Mouse (Mus musculus) thymus, postnatal 25 days (tissue): ENCODE measurements around the gene Zfp580.
"Not testable (repeated sequence)": the region's sequence is repeated elsewhere in the genome, so short reads cannot be mapped to it uniquely, and the experiment has no call there.

Source experiments
- DNase-seq: peaks from one replicate; pipeline ENCODE4 v3.0.0; 2022

Zfp580 gene

DNA sequence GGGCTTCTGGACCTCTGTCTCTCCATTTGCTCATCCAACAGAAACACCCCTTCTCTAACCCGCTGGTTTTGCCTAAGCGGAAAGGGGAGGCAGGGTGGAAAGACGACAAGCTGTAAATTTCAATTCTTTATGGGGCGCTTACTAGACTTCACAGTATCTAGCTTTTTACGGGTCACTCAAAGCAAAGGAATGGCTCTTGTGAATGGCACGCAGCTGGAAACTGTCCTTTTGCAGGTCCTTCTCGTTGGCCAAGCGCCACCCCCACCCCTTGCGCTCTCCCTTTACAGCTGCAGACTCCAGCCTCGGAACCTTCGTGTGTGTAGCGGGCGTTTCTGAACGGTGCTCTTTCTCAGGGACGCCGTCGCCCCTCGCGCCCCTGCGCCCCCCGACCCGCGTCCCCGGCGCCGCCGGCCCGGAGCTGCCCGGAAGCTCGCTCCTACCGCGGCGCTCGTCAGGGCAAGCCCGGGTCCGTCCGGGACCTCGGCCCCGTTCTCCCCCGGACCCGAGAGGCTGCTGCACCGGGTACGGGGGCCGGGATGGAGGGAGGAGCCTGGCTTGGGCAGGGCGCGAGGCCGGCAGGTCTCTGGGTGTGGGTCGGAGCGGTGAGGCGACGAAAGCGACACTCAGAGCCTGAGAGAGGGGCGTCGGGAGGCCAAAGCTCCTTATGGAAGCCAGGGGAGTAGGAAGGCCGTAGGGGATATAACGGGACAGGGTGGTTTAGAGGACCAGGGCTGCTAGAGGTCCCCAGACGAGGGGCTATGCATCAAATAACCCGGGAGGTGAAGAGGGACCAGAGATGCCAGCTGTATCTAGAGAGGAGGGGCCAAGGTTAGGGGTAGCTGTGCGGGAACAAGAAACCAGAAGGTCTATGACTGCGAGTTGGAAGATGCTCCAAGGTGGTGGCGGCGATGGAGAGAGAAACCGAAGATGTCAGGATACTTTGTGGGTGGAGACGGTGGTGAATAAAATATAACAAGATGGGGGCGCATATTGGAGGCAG lies at the start of gene Zfp580:
TSS of gene Zfp580 (plus strand) at position 346 of the 1,000 bp plus-strand sequence.
- peak; percentile 68 for DNase-seq

DNA sequence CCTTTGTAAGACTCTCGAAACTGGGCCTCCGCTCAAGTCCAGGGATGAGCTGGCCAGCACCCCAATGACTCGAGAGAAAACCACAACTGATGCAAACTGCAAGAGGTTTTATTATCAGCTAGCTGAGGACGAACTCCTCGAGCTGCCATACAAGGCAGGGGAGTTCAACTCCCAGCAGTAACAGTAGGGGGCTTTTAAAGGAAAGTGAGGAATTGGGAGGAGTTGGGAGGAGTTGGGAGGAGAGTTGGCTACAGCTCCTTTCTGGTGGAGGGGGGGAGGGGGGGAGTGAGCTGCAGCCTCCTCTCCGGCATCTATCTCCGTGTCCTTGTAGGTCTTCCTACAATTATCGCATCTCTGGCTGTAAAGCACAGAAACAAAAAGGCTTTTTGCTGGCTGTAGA lies 48.5 kb upstream of the Zfp580 start:
- not testable (repeated sequence) for DNase-seq

DNA sequence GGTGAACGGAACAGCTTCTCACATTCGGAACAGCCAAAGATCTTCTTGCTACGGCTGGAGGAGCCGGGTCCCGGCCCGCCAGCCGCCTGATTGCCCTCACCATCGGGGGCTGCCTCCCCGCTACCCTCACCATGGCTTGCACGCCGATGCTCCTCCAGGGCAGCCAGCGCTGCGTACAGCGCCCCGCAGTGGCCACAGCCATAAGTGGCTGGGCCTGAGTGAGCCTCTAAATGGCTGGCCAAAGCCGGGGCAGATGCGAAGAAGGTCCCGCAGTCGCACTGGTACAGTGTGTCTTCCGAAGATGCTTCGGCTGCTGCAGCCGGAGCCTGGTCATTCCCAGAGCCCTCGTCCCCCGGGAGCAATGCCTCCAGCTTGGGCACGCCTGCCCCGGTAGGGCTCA lies 43.1 kb upstream of the Zfp580 start:
- DNase-seq = no peak

DNA sequence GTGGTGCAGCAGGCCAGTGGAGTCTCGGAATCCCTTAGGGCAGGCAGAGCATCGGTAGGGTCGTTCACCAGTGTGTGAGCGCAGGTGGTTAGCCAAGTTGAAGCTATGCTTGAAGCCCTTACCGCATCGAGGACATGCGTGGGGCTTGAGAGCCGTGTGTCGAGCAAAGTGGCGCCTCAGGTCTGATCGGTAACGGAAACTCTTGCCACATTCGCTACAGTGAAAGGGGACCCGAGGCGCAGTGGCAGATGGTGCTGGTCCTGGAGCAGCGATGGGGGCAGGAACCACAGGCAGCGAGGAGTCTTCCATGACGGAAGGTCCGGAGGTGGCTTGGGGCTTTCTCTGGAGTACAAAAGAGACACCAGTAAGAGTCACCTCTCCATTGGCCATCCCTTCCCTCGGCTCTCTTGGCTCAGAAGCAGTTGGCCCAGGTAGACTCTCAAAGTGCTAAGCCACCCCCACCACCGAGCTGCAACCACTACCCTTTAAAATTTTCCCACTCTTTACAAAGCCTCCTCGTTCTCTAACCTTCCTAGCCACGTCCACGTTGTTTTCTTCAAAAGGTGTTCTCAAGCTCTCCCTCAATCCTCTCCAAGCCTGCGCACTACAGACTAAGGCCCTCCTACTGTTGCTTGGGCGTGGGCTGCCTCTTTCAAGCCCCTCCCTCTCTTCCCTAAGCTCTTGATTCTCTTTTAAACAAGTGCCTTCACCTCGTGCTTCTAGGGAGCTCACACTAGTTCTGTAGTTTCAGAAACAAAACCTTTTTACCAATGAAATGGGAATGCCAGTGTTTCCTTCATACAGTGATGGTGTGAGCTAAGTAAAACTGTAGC lies 38.4 kb upstream of the Zfp580 start:
- no peak for DNase-seq

DNA sequence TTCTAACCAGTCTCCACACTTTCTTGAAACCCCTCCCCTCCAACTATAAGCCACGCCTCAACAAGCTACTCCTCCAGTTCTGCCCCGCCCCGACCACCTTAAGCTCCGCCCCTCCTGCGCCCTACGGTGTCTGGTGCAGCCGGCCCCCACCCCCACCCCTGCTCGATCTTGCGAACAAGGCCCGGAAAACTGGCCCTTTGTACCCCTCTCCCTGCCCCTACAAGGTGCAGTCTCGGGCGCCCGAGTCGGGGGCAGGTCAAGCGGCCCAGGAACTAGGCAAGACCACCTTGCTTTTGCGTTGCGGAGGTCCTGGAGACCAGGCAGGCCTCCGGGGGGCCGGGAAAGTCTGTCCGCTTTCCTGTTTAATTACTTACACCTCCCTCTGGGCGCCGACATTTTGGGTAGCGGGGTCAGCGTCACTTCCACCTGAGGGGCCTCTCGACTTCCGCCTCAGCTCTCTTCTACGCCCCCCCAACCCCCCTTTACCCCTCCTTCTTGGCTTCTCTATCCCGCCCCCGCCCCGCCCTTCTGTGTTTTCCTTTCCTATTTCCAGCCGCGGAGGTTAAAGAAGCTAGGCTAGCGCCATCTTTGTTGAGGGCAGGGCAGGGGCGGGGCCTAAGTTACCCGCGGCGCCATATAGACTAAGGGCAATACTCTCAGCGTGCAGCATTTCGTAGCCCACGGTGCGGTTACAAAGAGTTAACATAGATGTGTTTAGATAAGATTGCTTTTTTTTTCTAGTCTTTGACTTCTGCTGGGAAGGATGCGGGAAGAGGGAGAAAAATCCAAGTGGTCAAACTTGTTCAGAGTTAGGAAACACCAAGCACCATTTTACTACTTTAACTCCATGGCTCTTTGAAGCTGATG lies 36.9 kb upstream of the Zfp580 start, which contains the start of the genes Zfp524 and Fiz1:
TSS of gene Zfp524 (plus strand) at position 165 of the 867 bp plus-strand sequence.
TSS of gene Fiz1 (minus strand) at position 447 of the 867 bp plus-strand sequence.
- DNase-seq = peak; percentile 98

DNA sequence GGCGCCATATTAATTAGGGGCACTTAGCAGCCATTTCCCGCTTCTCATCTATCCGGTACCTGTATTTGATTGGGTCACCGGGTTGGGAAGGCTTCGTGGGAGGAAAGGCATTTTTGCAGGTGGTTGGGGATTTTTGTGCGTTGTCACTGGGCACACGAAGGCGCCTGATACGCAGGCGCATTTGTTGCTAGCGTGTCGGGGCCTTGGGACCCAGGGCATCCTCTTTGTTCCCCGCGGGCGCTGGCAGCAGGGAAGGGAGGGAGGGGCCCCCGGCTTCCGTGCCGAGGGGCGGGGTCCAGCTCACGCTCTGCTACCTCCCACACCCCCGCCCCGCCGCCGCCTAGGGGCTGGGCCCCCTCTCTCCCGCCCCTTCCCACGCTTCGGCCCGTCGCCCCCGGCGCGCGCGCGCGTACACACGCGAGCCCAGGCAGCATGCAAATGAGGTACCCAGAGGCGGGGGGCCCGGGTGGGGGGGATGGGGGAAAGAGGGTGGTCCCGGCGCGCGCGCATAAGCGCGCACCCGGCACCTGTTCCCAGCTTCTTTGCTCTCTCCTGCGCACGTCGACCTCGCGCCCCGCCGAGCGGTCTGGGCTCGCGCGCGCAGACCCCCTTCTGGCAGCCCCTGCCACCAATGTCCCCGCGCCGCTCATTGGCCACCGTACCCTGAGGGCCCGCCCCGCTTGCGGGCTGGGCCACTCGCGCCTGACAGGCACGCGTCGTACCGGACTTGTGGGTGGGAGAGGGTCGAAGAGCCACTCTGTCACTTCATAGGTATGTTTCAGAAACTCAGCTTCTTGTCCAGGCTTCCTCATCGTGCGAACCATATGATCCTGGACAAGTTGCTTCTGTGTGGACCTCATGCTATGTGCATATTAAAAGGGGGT lies 36.0 kb upstream of the Zfp580 start, which contains the start of gene Gm44973:
TSS of gene Gm44973 (plus strand) at position 379 of the 884 bp plus-strand sequence.
- DNase-seq = peak; percentile 96

DNA sequence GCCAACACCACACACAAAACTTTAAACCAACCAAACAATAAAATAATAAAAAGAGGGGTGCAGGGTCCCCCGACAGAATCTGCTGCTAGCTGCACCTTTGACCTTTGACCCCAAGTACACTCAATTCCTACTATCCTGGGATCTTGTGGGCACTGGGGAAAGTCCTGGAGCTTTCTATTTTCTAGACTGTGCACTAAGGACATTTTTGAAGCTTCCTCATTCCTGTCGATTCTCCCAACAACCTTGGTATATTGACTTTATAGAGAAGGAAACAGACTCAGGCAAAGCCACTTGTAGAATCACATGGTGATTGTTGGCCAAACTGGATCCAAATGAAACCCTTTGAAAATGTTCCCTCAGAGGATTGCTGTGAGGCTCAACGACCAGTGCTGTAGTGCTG lies 35.3 kb upstream of the Zfp580 start:
- no peak for DNase-seq

DNA sequence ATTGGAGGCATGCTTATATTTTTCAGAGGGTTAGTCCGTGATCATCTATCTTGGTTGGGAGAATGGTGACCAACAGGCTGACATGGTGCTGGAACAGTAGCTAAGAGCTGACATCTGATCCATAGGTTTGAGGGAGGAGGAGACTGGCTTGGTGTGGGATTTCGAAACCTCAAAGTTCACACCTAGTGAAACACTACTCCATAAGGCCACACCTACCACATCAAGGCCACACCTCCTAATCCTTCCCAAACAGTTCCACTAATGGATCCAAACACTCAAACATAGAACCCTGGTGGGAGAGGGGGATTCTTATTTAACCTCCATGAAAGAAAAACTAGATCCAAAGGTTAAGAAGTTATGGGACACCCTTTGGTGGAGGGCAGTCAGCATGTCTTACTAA lies 34.4 kb upstream of the Zfp580 start:
- DNase-seq = no peak

GRCm38 (mm10) chr7:5017352-5017751 lies 34.0 kb upstream of the Zfp580 start:
- DNase-seq = no peak

DNA sequence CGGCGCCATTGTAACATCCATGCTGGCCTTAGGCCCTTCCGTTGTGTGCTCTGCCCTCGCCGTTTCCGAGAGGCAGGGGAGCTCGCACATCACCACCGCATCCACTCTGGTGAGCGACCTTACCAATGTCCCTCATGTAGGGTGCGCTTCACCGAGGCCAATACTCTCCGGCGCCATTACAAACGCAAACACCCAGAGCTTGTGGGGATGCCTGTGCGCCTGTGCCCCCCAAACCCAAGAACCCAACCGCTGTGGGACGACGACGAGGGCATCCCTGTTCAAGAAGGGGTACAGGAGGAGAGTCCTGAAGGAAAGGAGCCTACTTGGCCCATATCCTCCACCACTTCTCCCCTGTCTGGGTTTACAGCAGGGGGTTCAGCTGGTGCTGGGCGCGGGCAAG lies 33.4 kb upstream of the Zfp580 start:
- DNase-seq = no peak

DNA sequence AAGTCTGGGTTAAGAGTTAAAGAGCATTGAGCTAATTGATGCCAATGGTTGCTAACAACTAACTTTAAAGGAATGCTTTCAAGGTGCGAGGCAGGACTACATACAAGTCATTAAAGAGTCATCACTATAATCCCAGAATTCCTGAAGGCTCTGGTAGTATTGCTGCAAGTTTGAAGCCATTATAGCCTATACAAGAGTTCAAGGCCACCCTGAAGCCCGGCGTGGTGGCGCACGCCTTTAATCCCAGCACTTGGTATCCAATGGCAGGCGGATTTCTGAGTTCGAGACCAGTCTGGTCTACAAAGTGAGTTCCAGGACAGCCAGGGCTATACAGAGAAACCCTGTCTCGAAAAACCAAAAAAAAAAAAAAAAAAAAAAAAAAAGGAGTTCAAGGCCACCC lies 31.8 kb upstream of the Zfp580 start:
- not testable (repeated sequence) for DNase-seq

- peak; percentile 99 for DNase-seq
Observed at GRCm38 (mm10) chr7:5020000-5020681, 31.2 kb upstream of the Zfp580 start, which contains the start of the genes Zfp865 and Ccdc106. Gene Zfp865, plus strand, starts transcription at chr7:5020376. Gene Ccdc106, plus strand, starts transcription at chr7:5020553.

- DNase-seq = no peak
Observed at GRCm38 (mm10) chr7:5020685-5021084, 30.7 kb upstream of the Zfp580 start.

- no peak for DNase-seq
Observed at GRCm38 (mm10) chr7:5021197-5021596, 30.1 kb upstream of the Zfp580 start.

GRCm38 (mm10) chr7:5029543-5029942 lies 21.8 kb upstream of the Zfp580 start:
- DNase-seq = no peak

DNA sequence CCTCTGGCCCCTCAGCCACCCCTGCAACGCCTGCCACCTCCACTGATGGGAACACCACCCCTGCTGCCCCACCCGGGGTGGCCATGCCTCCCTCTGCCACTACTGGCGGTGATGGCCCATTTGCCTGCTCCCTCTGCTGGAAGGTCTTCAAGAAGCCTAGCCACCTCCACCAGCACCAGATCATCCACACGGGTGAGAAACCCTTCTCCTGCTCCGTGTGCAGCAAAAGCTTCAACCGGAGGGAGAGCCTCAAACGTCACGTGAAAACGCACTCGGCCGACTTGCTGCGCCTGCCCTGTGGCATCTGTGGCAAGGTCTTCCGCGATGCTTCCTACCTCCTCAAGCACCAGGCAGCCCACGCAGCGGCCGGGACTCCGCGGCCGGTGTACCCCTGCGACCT lies 21.4 kb upstream of the Zfp580 start:
- DNase-seq = no peak

DNA sequence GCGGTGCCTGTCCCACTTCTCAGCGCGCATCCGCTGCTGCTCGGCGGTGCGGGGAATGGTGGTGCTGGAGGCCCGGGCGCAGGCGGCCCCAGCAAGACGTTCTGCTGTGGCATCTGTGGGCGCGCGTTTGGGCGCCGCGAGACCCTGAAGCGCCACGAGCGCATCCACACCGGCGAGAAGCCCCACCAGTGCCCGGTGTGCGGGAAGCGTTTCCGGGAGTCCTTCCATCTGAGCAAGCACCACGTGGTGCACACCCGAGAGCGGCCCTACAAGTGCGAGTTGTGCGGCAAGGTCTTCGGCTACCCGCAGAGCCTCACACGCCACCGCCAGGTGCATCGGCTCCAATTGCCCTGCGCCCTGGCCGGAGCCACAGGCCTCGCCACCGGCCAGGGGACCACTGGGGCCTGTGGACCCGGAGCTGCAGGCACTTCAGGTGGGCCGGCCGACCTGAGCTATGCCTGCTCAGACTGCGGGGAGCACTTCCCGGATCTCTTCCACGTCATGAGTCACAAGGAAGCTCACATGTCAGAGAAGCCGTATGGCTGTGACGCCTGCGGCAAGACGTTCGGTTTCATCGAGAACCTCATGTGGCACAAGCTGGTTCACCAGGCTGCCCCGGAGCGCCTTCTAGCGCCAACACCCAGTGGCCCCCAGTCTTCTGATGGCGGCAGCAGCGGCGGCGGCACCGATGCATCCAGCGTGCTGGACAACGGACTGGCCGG lies 20.6 kb upstream of the Zfp580 start:
- no peak for DNase-seq

DNA sequence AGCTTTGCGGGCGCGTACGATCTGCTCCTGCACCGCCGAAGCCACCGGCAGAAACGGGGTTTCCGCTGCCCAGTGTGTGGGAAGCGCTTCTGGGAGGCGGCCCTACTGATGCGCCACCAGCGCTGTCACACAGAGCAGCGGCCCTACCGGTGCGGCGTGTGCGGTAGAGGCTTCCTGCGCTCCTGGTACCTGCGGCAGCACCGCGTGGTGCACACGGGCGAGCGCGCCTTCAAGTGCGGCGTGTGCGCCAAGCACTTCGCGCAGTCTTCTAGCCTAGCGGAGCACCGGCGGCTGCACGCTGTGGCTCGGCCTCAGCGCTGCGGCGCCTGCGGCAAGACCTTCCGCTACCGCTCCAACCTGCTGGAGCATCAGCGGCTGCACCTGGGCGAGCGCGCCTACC lies 19.8 kb upstream of the Zfp580 start:
- DNase-seq = no peak

DNA sequence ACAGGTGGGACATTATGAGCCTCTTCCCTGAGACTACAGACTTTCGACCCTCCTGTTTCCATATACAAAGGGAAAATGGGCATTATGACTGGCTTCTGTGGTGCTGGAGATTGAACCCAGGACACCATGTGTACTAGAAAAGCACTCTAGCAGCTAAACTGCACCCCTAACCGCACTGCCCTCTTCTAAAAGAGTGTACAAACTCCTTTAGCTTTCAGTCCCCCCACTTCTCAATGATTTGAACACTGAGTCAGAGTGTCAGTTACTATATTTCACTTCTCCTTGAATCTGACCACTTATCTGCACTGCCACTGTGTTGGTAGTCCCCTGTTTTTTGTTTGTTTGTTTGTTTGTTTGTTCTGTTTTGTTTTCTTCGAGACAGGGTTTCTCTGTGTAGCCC lies 17.5 kb upstream of the Zfp580 start, which contains the start of gene 4632433K11Rik:
TSS of gene 4632433K11Rik (plus strand) at position 301 of the 400 bp plus-strand sequence.
- DNase-seq = no peak

DNA sequence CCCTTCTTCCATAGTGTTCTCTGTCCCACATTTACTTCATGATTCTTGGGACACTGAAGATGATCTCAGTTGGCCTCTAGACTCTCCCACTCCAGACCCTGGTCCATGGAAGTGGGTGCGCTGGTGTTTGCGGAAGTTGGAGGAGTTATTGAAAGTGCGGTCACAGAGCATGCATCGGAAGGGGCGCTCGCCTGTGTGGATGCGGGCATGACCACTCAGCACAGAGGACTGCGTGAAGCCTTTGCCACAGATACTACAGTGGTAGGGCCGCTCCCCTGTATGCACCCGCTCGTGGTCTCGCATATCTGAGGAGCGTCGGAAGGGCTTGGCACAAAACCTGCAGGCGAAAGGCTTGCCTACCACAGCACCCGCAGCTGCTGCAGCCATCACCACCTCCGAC lies 15.7 kb upstream of the Zfp580 start:
- no peak for DNase-seq
